Comparison of ENCODE assay signal across 15 mouse cellular contexts in the genomic region with DNA sequence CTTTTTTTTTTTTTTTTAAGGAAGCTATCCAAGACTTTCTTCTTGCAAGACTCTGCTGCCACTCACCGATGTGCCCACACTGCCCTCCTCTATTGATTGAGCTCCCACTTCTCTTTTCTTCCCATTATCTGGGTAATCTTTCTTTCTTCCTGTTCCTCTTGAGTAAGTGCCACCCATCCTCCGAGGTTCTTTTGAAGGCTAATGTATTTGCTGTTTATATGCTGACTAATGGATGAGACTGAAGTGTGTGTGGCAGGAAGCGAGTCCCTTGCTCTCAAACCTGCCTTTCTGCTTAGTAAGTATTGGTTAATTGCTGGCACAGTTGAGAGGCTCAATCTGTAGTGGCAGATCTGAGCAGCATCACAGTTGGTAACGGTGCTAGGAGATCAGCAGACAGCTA.
DNase-seq lines count a peak whose midpoint lies in the region; ATAC-seq lines count a peak whose summit lies in the region.
"Had no signal": no experiment of that assay in that cellular context is flagged by ENCODE, and none has a peak within 500 bp of the region (broad histone marks: within the 10 kb centered on the region; RNA-seq: fewer than 3 reads in every experiment).

No protein-coding gene starts in this region.

- no peak overlapping the region for H3K27ac ChIP-seq in forebrain, embryonic 16.5 days (ENCODE audit: low read length)
- H3K27ac ChIP-seq: heart, embryonic 15.5 days; hindbrain, embryonic 12.5 days; midbrain, embryonic 10.5 days; neural tube, embryonic 15.5 days had no signal

- H3K4me2 ChIP-seq in forebrain, embryonic 16.5 days (ENCODE audit: low read length) = no peak overlapping the region
- H3K4me2 ChIP-seq: heart, embryonic 15.5 days; hindbrain, embryonic 12.5 days; neural tube, embryonic 15.5 days had no signal

- peak; percentile 93 for ATAC-seq in granulocyte monocyte progenitor cell, adult 5-6 weeks (replicated peaks; ENCODE audit: poor library complexity, severe bottlenecking)
- peak; percentile 25; the same call in 1 of the 2 replicates for ATAC-seq in monocyte, adult 5-6 weeks (replicated peaks; ENCODE audit: insufficient number of reproducible peaks, low FRiP score, low TSS enrichment, poor library complexity, severe bottlenecking)
- ATAC-seq in forebrain, embryonic 16.5 days = no peak
- ATAC-seq: intestine, embryonic 16.5 days had no signal

- peak; percentile 50 for DNase-seq in lung, postnatal 25 days (ENCODE audit: low spot score)
- no peak for DNase-seq in lung, postnatal 4 days
- DNase-seq in MEL-GATA-1-ER (ENCODE audit: extremely low read depth, low read depth) = peak; percentile 65
- DNase-seq in left cerebral cortex, postnatal 4 days = no peak
- no peak for DNase-seq in layer of hippocampus, postnatal 36 days
- DNase-seq: adrenal gland, postnatal 14 days; cerebellum, adult 8-10 months had no signal

- no peak overlapping the region for H3K4me3 ChIP-seq in forebrain, embryonic 16.5 days (replicated peaks; ENCODE audit: low read length)
- H3K4me3 ChIP-seq: heart, embryonic 15.5 days; hindbrain, embryonic 12.5 days; midbrain, embryonic 10.5 days; neural tube, embryonic 15.5 days had no signal

- WGBS in forebrain, embryonic 16.5 days = 42% methylated on average over 4 of the region's 4 CpGs

- no peaks in the 10 kb centered on the region for H3K27me3 ChIP-seq in forebrain, embryonic 16.5 days (replicated peaks; ENCODE audit: control insufficient read depth, insufficient read depth, low read length)
- H3K27me3 ChIP-seq: heart, embryonic 15.5 days had no signal

- intact Hi-C loops in left cerebral cortex, postnatal 4 days (cut with DNase I) = loop anchor here (10.0 kb wide), 2 partner anchors 328 to 388 kb away; partner anchors contain the start of gene Socs2

- H3K9ac ChIP-seq in forebrain, embryonic 16.5 days (replicated peaks; ENCODE audit: low read depth, low read length) = no peak overlapping the region
- H3K9ac ChIP-seq: heart, embryonic 15.5 days; hindbrain, embryonic 12.5 days; neural tube, embryonic 15.5 days had no signal

- H3K36me3 ChIP-seq in forebrain, embryonic 16.5 days (ENCODE audit: control insufficient read depth, insufficient read depth) = no peaks in the 10 kb centered on the region
- H3K36me3 ChIP-seq: heart, embryonic 15.5 days; hindbrain, embryonic 12.5 days; midbrain, embryonic 10.5 days; neural tube, embryonic 15.5 days had no signal

- H3K4me1 ChIP-seq in forebrain, embryonic 16.5 days (replicated peaks; ENCODE audit: control insufficient read depth, insufficient read depth, low read length) = peaks cover 14% of the 10 kb centered on the region

- H3K9me3 ChIP-seq in forebrain, embryonic 16.5 days (ENCODE audit: control insufficient read depth, low read length) = no peaks in the 10 kb centered on the region
- H3K9me3 ChIP-seq: heart, embryonic 15.5 days; hindbrain, embryonic 12.5 days; midbrain, embryonic 10.5 days; neural tube, embryonic 15.5 days had no signal

Comparison
In these comparisons a context has a peak if more than half of its experiments do, and no peak if none do; other contexts are left out.
1. DNase-seq: peak in lung, postnatal 25 days (single experiment) and MEL-GATA-1-ER (single experiment); none in lung, postnatal 4 days (0 of 2), left cerebral cortex, postnatal 4 days (single experiment) and layer of hippocampus, postnatal 36 days (0 of 2).